Mouse (Mus musculus) embryonic facial prominence, embryonic 12.5 days (tissue): ENCODE measurements around the gene Atg10. TPM values are rescaled to one million over a fixed set of nuclear protein-coding genes. Genes with fewer than 3 reads are reported as not detected.
"Not testable (repeated sequence)": the region's sequence is repeated elsewhere in the genome, so short reads cannot be mapped to it uniquely, and the experiment has no call there.

Experiments used
- ATAC-seq: fragments of 200-750 bp; cut with Nextera tagmentation; 2 replicates; pipeline ENCODE4 v1.8.0; 2017; ENCODE audit not compliant: insufficient number of reproducible peaks, insufficient read depth, low FRiP score, low TSS enrichment
- H3K27ac ChIP-seq: fragments of 300-500 bp; sonication (generic); 2 replicates; pipeline ENCODE4 v1.5.1; 2016; ENCODE audit warnings: mild to moderate bottlenecking
- H3K27me3 ChIP-seq: fragments of 300-500 bp; sonication (generic); 2 replicates; pipeline ENCODE4 v1.6.1; 2016; ENCODE audit warnings: mild to moderate bottlenecking, moderate library complexity
- H3K36me3 ChIP-seq: fragments of 300-500 bp; sonication (generic); 2 replicates; pipeline ENCODE4 v1.6.1; 2016; ENCODE audit warnings: mild to moderate bottlenecking
- H3K4me1 ChIP-seq: fragments of 300-500 bp; sonication (generic); 2 replicates; pipeline ENCODE4 v1.6.1; 2016
- H3K4me2 ChIP-seq: fragments of 300-500 bp; sonication (generic); replicated peaks from 2 replicates; pipeline ENCODE4 v1.6.1; 2016; ENCODE audit warnings: mild to moderate bottlenecking, moderate library complexity
- H3K4me3 ChIP-seq: fragments of 300-500 bp; sonication (generic); 2 replicates; pipeline ENCODE4 v1.5.1; 2016; ENCODE audit warnings: mild to moderate bottlenecking
- H3K9ac ChIP-seq: fragments of 300-500 bp; sonication (generic); 2 replicates; pipeline ENCODE4 v1.6.1; 2016; ENCODE audit warnings: mild to moderate bottlenecking, moderate library complexity
- H3K9me3 ChIP-seq: fragments of 300-500 bp; sonication (generic); 2 replicates; pipeline ENCODE4 v1.6.1; 2016; ENCODE audit warnings: mild to moderate bottlenecking, moderate library complexity
- WGBS: fragments of 180-500 bp; shearing (Covaris S2); methylation state at CpG from one replicate; pipeline ENCODE4 v1.1.7; 2016; 5-methylcytosine and 5-hydroxymethylcytosine counted together
- polyA plus RNA-seq: library from polyadenylated mRNA; unstranded; fragments of >200 nt; fragmentation: Nextera tagmentation; extraction: Ambion mirVana; gene quantifications from 2 replicates; pipeline ENCODE4 v1.2.1, GENCODE M21; 2016

Atg10 gene
- polyA plus RNA-seq: 15.7 and 19.9 TPM in 2 replicates

GRCm38 (mm10) chr13:91223587-91224437 is at the start of gene Atg10:
Gene Atg10, minus strand, starts transcription at chr13:91223968.
- Histone ChIP-seq H3K9me3 (no peaks in the 10 kb centered on the region), H3K4me3 (peak within 1 kb of the TSS; percentile 62), H3K27me3 (no peaks in the 10 kb centered on the region), H3K4me1 (peaks cover 3% of the 10 kb centered on the region; the same call in 1 of the 2 replicates), H3K36me3 (no peaks in the 10 kb centered on the region), H3K9ac (peak within 1 kb of the TSS; percentile 71), H3K4me2 (peak within 1 kb of the TSS; percentile 53), H3K27ac (peak within 1 kb of the TSS; percentile 94)
- WGBS: 2% methylated on average over 54 of the region's 55 CpGs
- peak; percentile 96 for ATAC-seq

- no peak for ATAC-seq
- no peak overlapping the region for H3K4me2 ChIP-seq
- no peaks in the 10 kb centered on the region for H3K36me3 ChIP-seq
- H3K4me1 ChIP-seq: no peaks in the 10 kb centered on the region
- no peak overlapping the region for H3K9ac ChIP-seq
- no peak overlapping the region for H3K4me3 ChIP-seq
- WGBS: 88% methylated on average over 3 of the region's 3 CpGs
- H3K9me3 ChIP-seq: no peaks in the 10 kb centered on the region
- no peaks in the 10 kb centered on the region for H3K27me3 ChIP-seq
- no peak overlapping the region for H3K27ac ChIP-seq
Measured at GRCm38 (mm10) chr13:91252406-91252805, 28.6 kb upstream of the Atg10 start.

- ATAC-seq: no peak
- Histone ChIP-seq H3K27ac (no peak overlapping the region), H3K36me3 (no peaks in the 10 kb centered on the region), H3K9ac (no peak overlapping the region), H3K27me3 (no peaks in the 10 kb centered on the region), H3K9me3 (no peaks in the 10 kb centered on the region), H3K4me3 (no peak overlapping the region), H3K4me1 (no peaks in the 10 kb centered on the region), H3K4me2 (no peak overlapping the region)
- WGBS: 78% methylated on average over 1 of the region's 1 CpGs
Measured at GRCm38 (mm10) chr13:91251636-91252035, 27.9 kb upstream of the Atg10 start.

GRCm38 (mm10) chr13:91250050-91250449 is 26.3 kb upstream of the Atg10 start:
- H3K9ac ChIP-seq, ATAC-seq, H3K9me3 ChIP-seq, H3K36me3 ChIP-seq, H3K4me2 ChIP-seq, H3K4me3 ChIP-seq, H3K27ac ChIP-seq, H3K4me1 ChIP-seq, H3K27me3 ChIP-seq: not testable (repeated sequence)
- 88% methylated on average over 2 of the region's 2 CpGs for WGBS

GRCm38 (mm10) chr13:91246472-91246871 is 22.7 kb upstream of the Atg10 start:
- H3K4me3 ChIP-seq: no peak overlapping the region
- no peaks in the 10 kb centered on the region for H3K27me3 ChIP-seq
- H3K9ac ChIP-seq: no peak overlapping the region
- H3K4me2 ChIP-seq: no peak overlapping the region
- H3K4me1 ChIP-seq: no peaks in the 10 kb centered on the region
- WGBS: 61% methylated on average over 2 of the region's 2 CpGs
- ATAC-seq: no peak
- H3K9me3 ChIP-seq: no peaks in the 10 kb centered on the region
- no peaks in the 10 kb centered on the region for H3K36me3 ChIP-seq
- H3K27ac ChIP-seq: no peak overlapping the region

GRCm38 (mm10) chr13:91237976-91238375 is 14.2 kb upstream of the Atg10 start:
- H3K36me3 ChIP-seq: no peaks in the 10 kb centered on the region
- H3K4me2 ChIP-seq: no peak overlapping the region
- H3K9ac ChIP-seq: no peak overlapping the region
- no peak overlapping the region for H3K4me3 ChIP-seq
- no peak overlapping the region for H3K27ac ChIP-seq
- 72% methylated on average over 3 of the region's 3 CpGs for WGBS
- H3K27me3 ChIP-seq: no peaks in the 10 kb centered on the region
- ATAC-seq: no peak
- H3K9me3 ChIP-seq: no peaks in the 10 kb centered on the region
- H3K4me1 ChIP-seq: no peaks in the 10 kb centered on the region

DNA sequence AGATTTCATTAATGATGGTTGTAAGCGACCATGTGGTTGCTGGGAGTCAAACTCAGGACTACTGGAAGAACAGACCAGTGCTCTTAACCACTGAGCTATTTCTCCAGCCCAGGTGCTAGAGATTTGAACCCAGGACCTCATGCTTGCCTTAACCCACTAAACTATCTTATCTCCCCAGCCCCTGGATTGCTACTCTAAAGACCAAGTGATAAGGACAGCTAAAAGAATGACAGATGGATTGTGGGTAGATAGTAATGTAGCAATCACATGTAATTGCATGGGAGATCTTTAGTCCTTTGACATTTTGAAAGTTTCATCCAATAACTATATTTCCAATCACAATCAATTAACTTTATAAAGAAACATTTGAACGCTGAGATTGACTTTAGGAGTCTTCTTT is 13.1 kb upstream of the Atg10 start:
- H3K36me3 ChIP-seq: no peaks in the 10 kb centered on the region
- H3K4me2 ChIP-seq: no peak overlapping the region
- H3K27me3 ChIP-seq: no peaks in the 10 kb centered on the region
- H3K9ac ChIP-seq: no peak overlapping the region
- no peaks in the 10 kb centered on the region for H3K9me3 ChIP-seq
- no peak overlapping the region for H3K4me3 ChIP-seq
- no peak overlapping the region for H3K27ac ChIP-seq
- H3K4me1 ChIP-seq: no peaks in the 10 kb centered on the region
- 68% methylated on average over 2 of the region's 2 CpGs for WGBS
- ATAC-seq: no peak

- Histone ChIP-seq H3K4me2 (peak overlapping the region; percentile 53), H3K4me1 (peaks cover 3% of the 10 kb centered on the region; the same call in 1 of the 2 replicates), H3K9ac (0 out of 2 replicates have a peak overlapping the region, but pooled peaks have one; percentile 71), H3K9me3 (no peaks in the 10 kb centered on the region), H3K4me3 (peak overlapping the region; percentile 62), H3K36me3 (no peaks in the 10 kb centered on the region), H3K27ac (no peak overlapping the region; the same call in 1 of the 2 replicates), H3K27me3 (no peaks in the 10 kb centered on the region)
- no peak for ATAC-seq
- 66% methylated on average over 2 of the region's 2 CpGs for WGBS
Measured at GRCm38 (mm10) chr13:91224438-91224814, 658 bp upstream of the Atg10 start.

DNA sequence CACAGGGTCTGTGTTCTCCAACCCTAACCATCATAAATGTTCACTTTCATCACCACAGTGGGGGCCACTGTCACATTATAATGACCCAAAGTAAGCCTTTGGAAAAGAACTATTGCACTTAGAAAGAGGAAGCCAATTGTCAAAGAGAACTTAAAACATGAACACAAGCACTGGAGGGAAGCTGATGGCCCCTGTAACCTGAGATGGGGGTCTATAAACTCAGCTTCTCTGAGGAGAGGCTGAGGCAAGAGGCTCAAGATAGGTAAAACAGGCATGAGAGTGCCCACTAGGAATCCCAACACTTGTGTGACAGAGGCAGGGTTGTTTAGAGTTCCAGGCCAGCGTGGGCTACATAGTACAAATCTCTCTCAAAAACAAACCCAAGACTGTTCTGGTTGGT is 705 bp downstream of the Atg10 start:
- 33% methylated on average over 1 of the region's 1 CpGs for WGBS
- Histone ChIP-seq H3K9me3 (no peaks in the 10 kb centered on the region), H3K9ac (no peak overlapping the region), H3K4me1 (peaks cover 3% of the 10 kb centered on the region; the same call in 1 of the 2 replicates), H3K36me3 (no peaks in the 10 kb centered on the region), H3K4me2 (peak overlapping the region; percentile 53), H3K27me3 (no peaks in the 10 kb centered on the region), H3K27ac (peak overlapping the region; percentile 94), H3K4me3 (peak overlapping the region; percentile 62)
- no peak for ATAC-seq

DNA sequence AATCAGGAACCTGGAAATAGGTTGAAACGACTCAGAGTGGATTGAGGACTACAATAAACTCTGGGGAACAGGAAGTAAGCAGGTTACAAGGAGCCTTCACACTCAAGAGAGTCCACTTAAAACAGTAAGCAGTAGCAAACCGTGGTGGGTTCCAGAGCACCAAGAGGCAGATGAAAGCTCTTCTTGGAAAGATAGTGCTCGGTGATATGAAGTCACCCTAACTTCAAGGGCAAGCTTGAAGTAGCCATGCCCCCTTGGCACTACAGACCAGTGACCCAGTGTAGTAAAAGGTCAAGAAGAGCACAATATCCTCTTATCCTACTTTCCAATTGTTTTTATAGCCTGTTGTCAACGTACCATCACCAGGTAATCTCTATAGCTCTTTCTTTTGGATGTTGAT is 2.1 kb downstream of the Atg10 start:
- H3K27me3 ChIP-seq: no peaks in the 10 kb centered on the region
- WGBS: 82% methylated on average over 4 of the region's 4 CpGs
- H3K36me3 ChIP-seq: no peaks in the 10 kb centered on the region
- H3K4me3 ChIP-seq: no peak overlapping the region
- H3K4me2 ChIP-seq: no peak overlapping the region
- H3K4me1 ChIP-seq: peaks cover 3% of the 10 kb centered on the region; the same call in 1 of the 2 replicates
- H3K9ac ChIP-seq: no peak overlapping the region
- H3K9me3 ChIP-seq: no peaks in the 10 kb centered on the region
- ATAC-seq: no peak
- no peak overlapping the region for H3K27ac ChIP-seq

- Histone ChIP-seq H3K4me1 (no peaks in the 10 kb centered on the region), H3K27ac (no peak overlapping the region), H3K9me3 (no peaks in the 10 kb centered on the region), H3K27me3 (no peaks in the 10 kb centered on the region), H3K4me3 (no peak overlapping the region), H3K9ac (no peak overlapping the region), H3K4me2 (no peak overlapping the region), H3K36me3 (no peaks in the 10 kb centered on the region)
- ATAC-seq: no peak
- 86% methylated on average over 2 of the region's 2 CpGs for WGBS
Measured at GRCm38 (mm10) chr13:91217691-91218090, 6.1 kb downstream of the Atg10 start.

GRCm38 (mm10) chr13:91216656-91217205 is 7.0 kb downstream of the Atg10 start:
- Histone ChIP-seq H3K36me3 (no peaks in the 10 kb centered on the region), H3K4me3 (no peak overlapping the region), H3K27ac (no peak overlapping the region), H3K9ac (no peak overlapping the region), H3K4me2 (no peak overlapping the region), H3K27me3 (no peaks in the 10 kb centered on the region), H3K9me3 (no peaks in the 10 kb centered on the region), H3K4me1 (no peaks in the 10 kb centered on the region)
- no peak for ATAC-seq
- 83% methylated on average over 3 of the region's 3 CpGs for WGBS
